Mouse (Mus musculus): Measurements from ENCODE around the gene Kctd2.
"Not testable (repeated sequence)": the region's sequence is repeated elsewhere in the genome, so short reads cannot be mapped to it uniquely, and the experiment has no call there.

The Kctd2 gene

DNA sequence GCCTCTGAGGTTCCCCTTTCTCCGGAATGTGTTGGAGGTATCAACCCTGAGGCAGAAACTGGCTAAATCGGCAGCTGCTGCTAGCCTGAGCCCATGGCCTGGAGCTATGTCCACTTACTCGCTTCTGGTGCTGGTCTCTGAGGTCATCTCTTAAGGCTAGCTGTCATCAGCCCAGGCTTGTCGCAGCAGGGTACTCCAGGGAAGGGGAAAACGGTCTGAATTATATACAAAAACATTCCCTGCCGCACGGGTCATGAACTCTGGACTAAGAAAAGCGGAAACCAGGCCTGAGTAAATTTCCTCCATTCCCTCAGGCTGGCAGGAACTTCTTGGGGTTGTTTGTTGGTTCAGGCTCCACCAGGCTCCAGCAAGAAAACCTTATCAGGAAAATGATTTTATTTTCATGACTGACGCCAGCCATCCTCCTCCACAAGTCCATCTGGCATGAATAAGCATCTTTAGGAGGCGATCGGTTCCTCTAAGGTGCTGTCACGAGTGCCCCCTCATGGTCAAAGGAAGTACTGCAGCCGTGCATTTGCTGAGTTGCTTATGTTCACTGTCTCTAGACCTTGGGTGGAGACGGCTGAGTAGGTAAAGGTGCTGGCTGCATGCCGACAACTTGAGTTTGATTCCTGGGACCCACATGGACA lies 53.8 kb downstream of the Kctd2 start:
- peak; percentile 95 for DNase-seq (ENCODE audit: low read depth, low spot score)

DNA sequence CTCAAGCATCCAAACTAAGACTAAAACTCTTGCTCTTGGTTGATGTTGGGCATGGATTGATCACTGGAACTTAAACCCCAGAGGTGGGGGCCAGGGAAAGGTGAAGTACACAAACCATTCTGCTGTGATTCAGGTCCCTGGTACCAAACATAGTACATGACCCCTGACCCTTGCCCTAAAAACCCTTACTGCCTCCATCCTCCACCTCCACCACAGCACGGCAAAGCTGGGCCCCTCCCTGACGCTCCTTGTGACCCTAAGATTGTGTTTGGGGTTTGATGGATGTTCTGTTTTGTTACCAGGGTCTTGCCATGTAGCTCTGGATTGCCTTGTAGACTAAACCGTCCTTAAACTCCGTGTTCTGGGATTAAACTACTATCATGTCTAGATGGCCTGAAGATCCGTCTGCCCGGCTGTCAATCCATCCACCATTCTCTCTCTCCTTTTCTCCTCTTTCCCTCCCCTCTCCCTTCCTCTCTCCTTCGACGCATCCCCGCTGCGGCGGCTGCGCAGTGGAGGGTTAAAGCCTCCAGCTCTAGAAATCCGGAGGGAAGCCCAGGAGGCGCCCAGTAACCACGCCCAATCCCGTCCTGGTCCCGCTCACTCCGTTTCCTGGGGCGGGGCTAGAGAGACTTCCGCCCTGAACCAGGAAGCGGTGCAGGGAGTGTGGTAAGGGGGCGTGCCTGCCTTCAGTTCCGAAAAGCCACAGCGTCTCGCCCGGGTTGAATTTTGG lies 55.3 kb downstream of the Kctd2 start, which contains the start of gene Armc7:
Armc7 (plus strand) TSS at position 643 of the 733 bp plus-strand sequence.
- peak; percentile 96 for DNase-seq (ENCODE audit: low read depth, low spot score)

DNA sequence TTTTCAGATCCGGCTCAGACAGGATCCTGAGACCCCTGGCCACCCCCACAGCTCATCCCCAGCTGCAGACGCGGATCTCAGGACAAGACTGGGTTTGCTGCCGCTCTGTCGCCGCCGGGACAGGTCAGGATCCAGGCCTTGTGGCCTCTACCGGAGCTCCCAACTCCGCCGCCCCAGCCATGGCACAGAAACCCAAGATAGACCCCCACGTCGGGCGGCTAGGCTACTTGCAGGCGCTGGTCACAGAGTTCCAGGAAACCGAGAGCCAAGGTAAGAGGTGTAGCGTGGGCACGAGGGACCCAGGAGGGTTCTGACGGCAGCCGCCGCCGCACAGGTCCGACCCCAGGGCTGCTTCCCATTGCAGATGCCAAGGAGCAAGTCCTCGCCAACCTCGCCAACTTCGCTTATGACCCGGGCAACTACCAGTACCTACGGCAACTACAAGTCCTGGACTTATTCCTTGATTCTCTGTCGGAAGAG lies 55.9 kb downstream of the Kctd2 start:
- no peak for DNase-seq (ENCODE audit: low read depth, low spot score)

DNA sequence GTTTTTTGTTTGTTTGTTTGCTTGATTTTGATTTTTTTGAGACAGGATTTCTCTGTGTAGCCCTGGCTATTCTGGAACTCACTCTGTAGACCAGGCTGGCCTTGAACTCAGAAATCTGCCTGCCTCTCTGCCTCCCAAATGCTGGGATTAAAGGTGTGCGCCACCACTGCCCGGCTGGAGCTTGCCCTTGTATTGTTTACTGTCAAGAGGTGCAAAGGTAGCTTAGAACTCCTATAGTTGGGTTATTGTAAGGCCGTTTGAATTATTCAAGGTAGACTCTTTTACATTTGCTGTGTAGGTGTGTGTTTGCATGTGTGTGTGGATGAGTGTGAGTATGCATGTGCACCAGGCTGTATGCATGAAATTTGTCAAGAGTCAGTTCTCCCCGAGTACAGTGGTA lies 56.7 kb downstream of the Kctd2 start:
- DNase-seq (ENCODE audit: low read depth, low spot score), result not testable (repeated sequence)

DNA sequence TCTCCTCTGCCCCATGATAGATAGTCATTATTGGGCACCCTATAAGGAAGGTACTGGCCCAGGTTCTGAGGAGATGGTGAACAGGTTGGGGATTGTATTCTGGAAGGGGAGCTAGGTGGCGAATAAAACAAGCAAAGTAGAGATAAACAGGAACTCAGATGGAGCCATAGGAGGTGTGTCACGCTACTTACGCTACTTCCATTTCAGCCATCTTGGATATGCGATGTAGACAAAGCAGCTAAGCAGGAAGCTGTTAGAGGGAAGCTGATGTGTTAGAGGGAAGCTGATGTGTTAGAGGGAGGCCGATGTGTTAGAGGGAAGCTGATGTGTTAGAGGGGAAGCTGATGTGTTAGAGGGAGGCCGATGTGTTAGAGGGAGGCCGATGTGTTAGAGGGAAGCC lies 57.5 kb downstream of the Kctd2 start:
- not testable (repeated sequence) for DNase-seq (ENCODE audit: low read depth, low spot score)

DNA sequence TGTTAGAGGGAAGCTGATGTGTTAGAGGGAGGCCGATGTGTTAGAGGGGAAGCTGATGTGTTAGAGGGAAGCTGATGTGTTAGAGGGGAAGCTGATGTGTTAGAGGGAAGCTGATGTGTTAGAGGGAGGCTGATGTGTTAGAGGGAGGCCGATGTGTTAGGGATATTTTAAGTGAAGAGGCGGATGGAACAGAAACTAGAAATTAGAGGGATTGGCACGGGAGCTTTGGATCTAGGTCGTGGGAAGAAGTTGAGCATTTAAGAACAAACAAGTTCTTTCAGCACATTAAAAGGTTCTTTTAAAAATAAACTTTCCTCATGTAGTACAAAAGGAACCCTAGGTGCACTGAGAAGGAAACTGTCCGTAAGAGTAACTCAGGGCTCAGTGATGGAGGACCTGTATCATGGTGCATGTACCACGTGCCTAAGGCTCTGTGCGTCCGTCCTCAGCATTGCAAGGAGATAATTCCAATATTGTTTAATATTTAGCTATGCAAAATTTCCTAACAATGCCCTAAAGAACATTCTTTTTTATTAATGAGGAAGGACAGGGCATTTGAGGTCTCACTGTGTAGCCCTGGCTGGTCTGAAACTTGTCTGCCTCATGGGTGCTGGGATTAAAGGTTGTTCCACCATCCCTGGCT lies 58.5 kb downstream of the Kctd2 start:
- DNase-seq (ENCODE audit: low read depth, low spot score), result no peak
